Mouse (Mus musculus) intestine, embryonic 14.5 days (tissue): ENCODE measurements around the gene Gsc2. TPM values are rescaled to one million over a fixed set of nuclear protein-coding genes. Genes with fewer than 3 reads are reported as not detected.
A peak's percentile ranks its signal among the peaks of the same experiment; 100 is the strongest.

Experiments used
- ATAC-seq: fragments of 200-750 bp; cut with Nextera tagmentation; replicated peaks from 2 replicates; pipeline ENCODE4 v1.8.0; 2017; ENCODE audit warnings: low read depth, moderate number of reproducible peaks, moderate TSS enrichment, moderate library complexity; ENCODE audit not compliant: low FRiP score, low TSS enrichment
- DNase-seq: peaks from one replicate; pipeline ENCODE4 v3.0.0-alpha.2; 2018; ENCODE audit warnings: low spot score
- H3K27ac ChIP-seq: fragments of 300-500 bp; sonication (generic); 2 replicates; pipeline ENCODE4 v1.5.1; 2014; ENCODE audit warnings: low read depth, mild to moderate bottlenecking, control low read depth
- H3K27me3 ChIP-seq: fragments of 300-500 bp; sonication (generic); replicated peaks from 2 replicates; pipeline ENCODE4 v1.6.1; 2014; ENCODE audit warnings: low read length, control low read depth; ENCODE audit not compliant: control insufficient read depth, insufficient read depth
- H3K36me3 ChIP-seq: fragments of 300-500 bp; sonication (generic); 2 replicates; pipeline ENCODE4 v1.6.1; 2014; ENCODE audit warnings: low read length, control low read depth; ENCODE audit not compliant: control insufficient read depth, insufficient read depth
- H3K4me1 ChIP-seq: fragments of 300-500 bp; sonication (generic); replicated peaks from 2 replicates; pipeline ENCODE4 v1.6.1; 2014; ENCODE audit warnings: low read length, control low read depth, mixed read lengths; ENCODE audit not compliant: control insufficient read depth, insufficient read depth
- H3K4me2 ChIP-seq: fragments of 300-500 bp; sonication (generic); 2 replicates; pipeline ENCODE4 v1.6.1; 2014; ENCODE audit warnings: low read length
- H3K4me3 ChIP-seq: fragments of 300-500 bp; sonication (generic); 2 replicates; pipeline ENCODE4 v1.5.1; 2014; ENCODE audit warnings: low read depth, low read length, control low read depth, mixed read lengths
- H3K9ac ChIP-seq: fragments of 300-500 bp; sonication (generic); 2 replicates; pipeline ENCODE4 v1.6.1; 2014; ENCODE audit warnings: mild to moderate bottlenecking, low read length
- H3K9me3 ChIP-seq: fragments of 300-500 bp; sonication (generic); 2 replicates; pipeline ENCODE4 v1.6.1; 2016; ENCODE audit warnings: low read length, control low read depth; ENCODE audit not compliant: control insufficient read depth
- WGBS: fragments of 180-500 bp; shearing (Covaris S2); extraction: QIAGEN DNeasy Blood & Tissue Kit; methylation state at CpG from one replicate; pipeline ENCODE4 v1.1.7; 2014; 5-methylcytosine and 5-hydroxymethylcytosine counted together
- polyA plus RNA-seq: library from polyadenylated mRNA; unstranded; fragments of >200 nt; fragmentation: Nextera tagmentation; extraction: Ambion mirVana; gene quantifications from 2 replicates; pipeline ENCODE4 v1.2.1, GENCODE M21; 2014

The Gsc2 gene
- polyA plus RNA-seq, 1 experiment from 2014 or later: not detected

DNA sequence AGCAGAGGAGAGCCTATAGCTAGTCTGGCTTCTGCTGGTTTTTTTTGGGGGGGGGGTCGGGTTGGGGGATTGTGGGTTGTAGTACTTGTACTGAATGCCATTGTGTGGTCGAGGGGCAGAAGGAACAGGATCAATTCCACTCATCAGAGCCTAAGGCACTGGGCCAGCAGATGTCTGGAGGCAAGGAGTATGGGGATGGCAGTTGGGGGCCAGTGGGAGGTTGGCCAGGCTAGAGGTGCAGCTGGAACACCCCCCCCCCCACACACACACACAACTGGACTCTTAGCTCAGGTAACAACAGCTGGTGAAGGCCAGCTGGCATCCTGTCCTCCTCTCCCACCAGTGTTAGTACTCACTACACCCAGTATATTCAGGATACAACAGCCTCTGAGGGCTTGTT, 14.4 kb upstream of the Gsc2 start:
- no peak for ATAC-seq

DNA sequence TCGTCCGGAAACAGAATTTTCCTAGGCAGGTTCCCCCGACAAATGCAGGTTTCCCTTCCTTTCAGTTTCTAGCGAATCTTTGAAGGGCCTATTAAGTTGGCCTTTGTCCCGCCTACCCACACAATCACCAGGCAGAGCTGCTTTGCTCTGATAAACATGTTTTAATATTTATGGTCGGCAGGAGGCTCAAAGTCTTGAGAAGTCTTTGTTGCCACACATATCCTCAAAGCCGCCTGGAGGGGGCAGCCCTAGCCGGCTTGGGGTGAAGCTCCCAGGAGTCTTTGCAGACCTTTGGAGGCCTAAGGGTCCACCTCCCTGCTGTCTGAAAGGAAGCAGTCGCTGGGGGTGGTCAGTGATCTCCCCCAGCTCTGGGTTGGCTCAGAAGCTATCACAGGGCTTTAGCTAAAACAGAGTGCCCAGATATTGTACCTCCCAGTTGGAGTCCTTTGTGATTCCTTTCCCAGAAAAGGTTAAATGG, 13.8 kb upstream of the Gsc2 start:
- peak overlapping the region; percentile 85 for H3K27ac ChIP-seq
- H3K4me2 ChIP-seq: peak overlapping the region; percentile 97
- ATAC-seq (peak; percentile 63), DNase-seq (peak; percentile 84)
- H3K9ac ChIP-seq: peak overlapping the region; percentile 75
- H3K4me1 ChIP-seq: peaks cover 6% of the 10 kb centered on the region; the same call in 1 of the 2 replicates
- WGBS: 1% methylated on average over 9 of the region's 9 CpGs
- no peaks in the 10 kb centered on the region for H3K27me3 ChIP-seq
- peaks cover 15% of the 10 kb centered on the region; the same call in 1 of the 2 replicates for H3K36me3 ChIP-seq
- H3K4me3 ChIP-seq: peak overlapping the region; percentile 66
- H3K9me3 ChIP-seq: no peaks in the 10 kb centered on the region

More for the DNA sequence above, 14.4 kb upstream of the Gsc2 start:
- Histone ChIP-seq H3K4me1 (peaks cover 6% of the 10 kb centered on the region; the same call in 1 of the 2 replicates), H3K27ac (peak overlapping the region; percentile 85; the same call in 1 of the 2 replicates), H3K4me3 (no peak overlapping the region), H3K4me2 (no peak overlapping the region; the same call in 1 of the 2 replicates), H3K9ac (no peak overlapping the region), H3K27me3 (no peaks in the 10 kb centered on the region), H3K9me3 (no peaks in the 10 kb centered on the region), H3K36me3 (peaks cover 15% of the 10 kb centered on the region; the same call in 1 of the 2 replicates)
- WGBS: 28% methylated on average over 2 of the region's 2 CpGs
- no peak for DNase-seq

DNA sequence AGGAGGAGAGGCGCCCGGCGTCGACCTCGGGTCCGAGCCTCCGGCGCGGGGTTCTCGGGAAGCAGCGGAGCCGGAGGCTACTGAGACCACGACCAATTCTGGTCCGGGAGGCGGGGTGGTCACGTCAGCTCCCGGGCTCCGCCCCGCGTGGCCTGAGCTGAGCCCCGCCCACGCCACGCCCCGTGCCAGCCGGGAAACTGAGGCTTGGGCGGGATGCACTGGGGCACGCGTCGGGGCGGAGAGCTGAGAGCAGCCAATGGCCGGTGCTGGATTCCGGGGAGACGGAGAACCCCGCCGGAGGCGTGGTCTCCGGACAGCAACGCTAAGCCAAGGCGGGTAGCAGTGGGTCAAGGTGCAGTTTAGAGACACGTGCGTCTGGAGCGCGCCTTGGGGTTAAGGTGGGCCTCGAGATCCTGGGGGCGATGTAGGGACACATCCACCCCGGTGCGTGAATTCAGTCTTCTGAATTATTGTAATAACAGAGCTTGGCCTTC, 13.3 kb upstream of the Gsc2 start, which contains the start of gene Slc25a1:
Gene Slc25a1 (minus strand): TSS at position 133 of the 494 bp plus-strand sequence.
- peak within 1 kb of the TSS; percentile 66 for H3K4me3 ChIP-seq
- ATAC-seq: peak; percentile 82
- H3K9me3 ChIP-seq: no peaks in the 10 kb centered on the region
- peaks cover 15% of the 10 kb centered on the region; the same call in 1 of the 2 replicates for H3K36me3 ChIP-seq
- H3K4me1 ChIP-seq: peaks cover 6% of the 10 kb centered on the region; the same call in 1 of the 2 replicates
- DNase-seq: peak; percentile 85
- WGBS: 0% methylated on average over 47 of the region's 47 CpGs
- H3K4me2 ChIP-seq: peak within 1 kb of the TSS; percentile 97
- H3K27me3 ChIP-seq: no peaks in the 10 kb centered on the region
- H3K9ac ChIP-seq: peak within 1 kb of the TSS; percentile 75
- H3K27ac ChIP-seq: peak within 1 kb of the TSS; percentile 85

DNA sequence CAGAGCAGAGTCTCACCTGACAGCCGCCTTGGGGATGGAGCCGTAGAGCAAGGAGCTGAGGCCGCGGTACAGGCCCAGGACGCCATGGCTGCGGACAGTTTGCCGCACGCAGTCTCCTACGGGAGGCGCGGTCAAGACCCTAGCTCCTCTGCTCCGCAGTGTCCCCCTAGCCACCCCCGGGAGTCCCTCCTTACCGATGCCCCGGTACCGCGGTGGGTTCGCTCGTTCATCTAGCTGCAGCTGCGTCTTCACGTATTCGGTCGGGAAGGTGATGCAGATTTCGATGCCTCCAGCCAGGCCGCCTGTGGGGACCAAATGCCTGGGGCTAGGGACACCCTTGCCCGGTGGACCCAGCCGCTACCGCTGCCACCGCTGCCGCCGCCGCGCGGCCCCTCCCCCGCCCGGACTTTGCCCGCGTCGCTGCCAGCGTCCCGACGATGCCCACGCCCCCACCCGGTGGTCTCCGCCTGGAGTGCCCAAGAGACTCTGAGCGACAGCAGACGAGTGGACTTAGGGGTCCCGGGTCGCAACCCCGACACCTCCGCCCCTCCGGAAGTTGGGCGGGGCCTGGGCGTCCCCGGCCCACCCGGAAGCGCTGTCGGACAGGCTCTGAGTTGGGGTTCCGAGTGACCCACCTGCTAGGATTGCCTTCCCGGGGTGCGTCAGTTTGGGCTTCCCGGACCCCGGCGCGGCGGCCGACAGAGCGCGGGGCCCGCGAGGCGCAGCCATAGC, 12.7 kb upstream of the Gsc2 start:
- Histone ChIP-seq H3K9ac (peak overlapping the region; percentile 75), H3K4me3 (peak overlapping the region; percentile 66), H3K36me3 (peaks cover 15% of the 10 kb centered on the region; the same call in 1 of the 2 replicates), H3K27me3 (no peaks in the 10 kb centered on the region), H3K4me1 (peaks cover 9% of the 10 kb centered on the region), H3K4me2 (peak overlapping the region; percentile 97), H3K9me3 (no peaks in the 10 kb centered on the region), H3K27ac (peak overlapping the region; percentile 85)
- under 1% methylated on average over 67 of the region's 72 CpGs for WGBS
- DNase-seq: peak; percentile 80
- peak; percentile 22; the same call in 1 of the 2 replicates for ATAC-seq

DNA sequence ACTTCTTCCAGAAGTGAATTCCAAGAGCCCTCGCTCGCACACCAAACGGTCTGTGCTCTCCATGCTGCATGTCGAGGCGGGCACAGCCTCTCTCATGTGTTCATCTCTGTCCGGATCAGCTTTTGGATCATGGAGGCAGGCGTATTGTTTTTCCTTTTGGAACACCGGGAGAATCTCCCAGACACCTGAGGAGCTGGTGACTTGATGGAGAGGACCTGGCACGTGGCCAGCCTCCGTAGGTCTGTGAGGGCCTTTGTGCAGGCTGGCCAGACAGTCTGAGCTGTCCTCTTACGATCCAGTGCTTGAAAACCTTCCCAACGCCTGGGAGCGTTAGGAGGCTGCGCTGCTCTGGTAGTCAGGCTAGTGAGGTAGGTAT, 7.3 kb upstream of the Gsc2 start:
- Histone ChIP-seq H3K4me1 (peaks cover 22% of the 10 kb centered on the region), H3K4me3 (peak overlapping the region; percentile 98), H3K4me2 (peak overlapping the region; percentile 97), H3K36me3 (peaks cover 15% of the 10 kb centered on the region; the same call in 1 of the 2 replicates), H3K27ac (peak overlapping the region; percentile 77), H3K9ac (peak overlapping the region; percentile 90), H3K27me3 (peaks cover 26% of the 10 kb centered on the region), H3K9me3 (no peaks in the 10 kb centered on the region)
- WGBS: under 1% methylated on average over 14 of the region's 14 CpGs
- ATAC-seq (peak; percentile 20), DNase-seq (no peak)

DNA sequence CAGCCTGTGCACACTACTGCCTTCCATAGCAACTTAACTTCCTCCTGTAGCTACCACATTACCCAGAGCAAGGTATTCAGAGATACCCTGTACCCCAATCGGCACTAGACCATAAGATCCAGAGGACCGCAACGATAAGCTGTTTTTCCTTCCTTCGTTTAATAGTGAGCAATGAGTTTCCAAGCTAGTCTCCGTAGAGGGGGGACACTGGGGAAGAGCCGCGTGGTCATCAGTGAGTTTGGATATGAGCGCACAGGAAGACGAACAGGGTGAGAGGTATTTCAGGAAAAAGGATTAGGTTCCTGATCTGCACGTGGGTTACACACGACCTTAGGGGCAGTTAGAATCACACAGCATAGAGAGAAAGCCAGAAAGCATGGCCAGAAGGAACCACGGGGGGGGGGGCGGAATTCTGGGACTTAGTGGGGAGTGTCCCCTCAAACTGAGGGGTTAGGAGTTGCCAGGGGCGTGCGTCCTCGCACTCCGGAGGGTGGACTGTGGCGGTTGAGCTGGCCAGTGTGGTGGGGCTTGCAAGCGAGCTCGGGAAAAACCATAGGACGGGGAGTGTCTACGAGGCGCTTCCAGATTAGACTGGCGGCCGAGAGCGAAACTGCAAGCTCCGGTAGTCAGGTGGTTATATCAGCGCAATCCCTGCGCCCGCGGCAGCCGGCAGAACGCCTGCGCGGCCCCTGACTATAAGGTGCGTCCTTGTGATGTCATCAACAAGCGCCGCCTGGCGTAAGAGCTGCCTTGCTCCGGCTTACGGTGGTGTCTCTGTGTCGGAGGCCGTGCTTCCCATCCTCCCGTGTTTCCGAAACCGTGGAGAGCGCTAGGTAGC, 6.7 kb upstream of the Gsc2 start:
- peaks cover 32% of the 10 kb centered on the region for H3K27me3 ChIP-seq
- H3K4me2 ChIP-seq: peak overlapping the region; percentile 97
- peak overlapping the region; percentile 78 for H3K27ac ChIP-seq
- H3K4me3 ChIP-seq: peak overlapping the region; percentile 98
- no peaks in the 10 kb centered on the region for H3K9me3 ChIP-seq
- peak; percentile 92 for ATAC-seq
- peaks cover 16% of the 10 kb centered on the region for H3K4me1 ChIP-seq
- H3K36me3 ChIP-seq: peaks cover 15% of the 10 kb centered on the region; the same call in 1 of the 2 replicates
- DNase-seq: peak; percentile 98
- H3K9ac ChIP-seq: peak overlapping the region; percentile 90
- WGBS: 1% methylated on average over 46 of the region's 47 CpGs

DNA sequence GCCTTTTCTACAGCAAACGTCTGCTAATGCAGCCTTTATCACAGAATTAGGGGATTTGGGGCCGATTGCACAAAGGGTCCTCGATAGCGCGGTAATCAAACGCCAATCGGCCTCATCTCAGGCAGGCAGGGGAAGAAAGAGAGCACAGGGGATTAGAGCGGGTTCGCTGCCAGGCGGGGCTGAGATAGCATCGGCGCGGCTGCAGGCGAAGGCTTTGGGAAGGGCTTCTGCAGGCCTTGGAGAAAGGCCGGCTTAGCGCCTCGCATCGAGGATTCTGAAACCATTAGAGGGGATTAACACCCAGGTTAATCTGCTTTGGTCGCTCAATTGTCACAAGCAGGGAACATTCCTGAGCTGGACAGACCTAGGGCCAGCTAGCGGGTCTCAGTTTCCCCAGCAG, 5.7 kb upstream of the Gsc2 start:
- ATAC-seq: no peak
- no peaks in the 10 kb centered on the region for H3K9me3 ChIP-seq
- peaks cover 41% of the 10 kb centered on the region for H3K27me3 ChIP-seq
- 0 out of 2 replicates have a peak overlapping the region, but pooled peaks have one; percentile 13 for H3K9ac ChIP-seq
- H3K27ac ChIP-seq: no peak overlapping the region
- DNase-seq: no peak
- H3K4me2 ChIP-seq: peak overlapping the region; percentile 97; the same call in 1 of the 2 replicates
- H3K4me1 ChIP-seq: peaks cover 16% of the 10 kb centered on the region
- 12% methylated on average over 20 of the region's 20 CpGs for WGBS
- peaks cover 9% of the 10 kb centered on the region; the same call in 1 of the 2 replicates for H3K36me3 ChIP-seq
- H3K4me3 ChIP-seq: no peak overlapping the region

DNA sequence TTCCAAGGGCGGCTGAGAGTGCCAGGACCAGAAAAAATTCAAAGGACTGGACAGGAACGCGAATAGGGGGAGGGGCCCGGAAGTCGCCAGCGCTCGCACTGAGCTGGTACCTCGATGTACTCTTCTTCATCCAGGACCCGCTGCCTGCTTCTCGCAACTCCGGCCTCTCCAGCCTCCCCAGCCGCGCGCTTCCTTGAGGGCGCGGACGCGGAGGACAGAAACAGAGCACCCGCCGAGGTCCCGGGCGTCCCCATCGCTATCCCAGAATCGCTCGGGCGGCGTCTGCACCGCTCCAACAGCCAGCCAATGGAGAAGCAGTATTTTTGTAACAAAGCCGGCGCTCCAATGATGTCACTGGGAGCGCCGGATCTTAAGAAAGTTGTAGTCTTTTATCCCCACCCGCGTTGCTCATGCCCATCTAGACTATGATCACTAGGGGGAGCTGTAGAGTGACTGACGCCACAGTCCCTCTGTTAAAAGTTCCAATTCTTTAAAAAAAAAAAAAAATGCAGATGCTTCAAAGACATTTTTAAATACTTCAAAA, 3.7 kb downstream of the Gsc2 start, which contains the start of gene Ess2:
Gene Ess2 (minus strand): TSS at position 297 of the 544 bp plus-strand sequence.
- peak within 1 kb of the TSS; percentile 57 for H3K9ac ChIP-seq
- H3K9me3 ChIP-seq: no peaks in the 10 kb centered on the region
- peaks cover 14% of the 10 kb centered on the region for H3K4me1 ChIP-seq
- WGBS: under 1% methylated on average over 35 of the region's 35 CpGs
- H3K36me3 ChIP-seq: peaks cover 33% of the 10 kb centered on the region
- peak within 1 kb of the TSS; percentile 95 for H3K4me2 ChIP-seq
- DNase-seq (peak; percentile 93), ATAC-seq (peak; percentile 92)
- peak within 1 kb of the TSS; percentile 50 for H3K4me3 ChIP-seq
- no peak within 1 kb of the TSS for H3K27ac ChIP-seq
- peaks cover 45% of the 10 kb centered on the region for H3K27me3 ChIP-seq
